Mouse (Mus musculus) bone marrow, adult 2 months (tissue): ENCODE data around the gene Ikbip. TPM values are rescaled to one million over a fixed set of nuclear protein-coding genes. Genes with fewer than 3 reads are reported as not detected.

ENCODE experiments used
- H3K27ac ChIP-seq: fragments of 200-500 bp; 2 replicates; pipeline ENCODE4 v1.5.1; 2012; ENCODE audit warnings: low read depth, mild to moderate bottlenecking, control low read depth, inconsistent platforms, low read length; ENCODE audit not compliant: control insufficient read depth, poor library complexity, insufficient read depth
- H3K4me1 ChIP-seq: fragments of 200-500 bp; 2 replicates; pipeline ENCODE4 v1.6.1; 2011; ENCODE audit warnings: low read length; ENCODE audit not compliant: control insufficient read depth, insufficient read depth
- H3K4me3 ChIP-seq: fragments of 200-500 bp; replicated peaks from 2 replicates; pipeline ENCODE3; 2011; ENCODE audit warnings: mild to moderate bottlenecking, low read depth, low read length, control low read depth; ENCODE audit not compliant: control insufficient read depth
- CTCF ChIP-seq: fragments of 200-500 bp; IDR thresholded peaks from 2 replicates; pipeline ENCODE4 v1.5.1; 2011; ENCODE audit warnings: low read length, control low read depth; ENCODE audit not compliant: control insufficient read depth, insufficient read depth
- POLR2A ChIP-seq: fragments of 200-500 bp; IDR thresholded peaks from 2 replicates; pipeline ENCODE4 v1.6.1; 2011; ENCODE audit warnings: low read depth, mild to moderate bottlenecking, control low read depth, low read length, borderline replicate concordance; ENCODE audit not compliant: control insufficient read depth
- WGBS: fragments of 180-500 bp; shearing (Covaris S2); methylation state at CpG from one replicate; pipeline ENCODE4 v1.1.7; 2018; 5-methylcytosine and 5-hydroxymethylcytosine counted together
- polyA plus RNA-seq: library from polyadenylated mRNA; stranded (reverse); fragments of >200 nt; gene quantifications from 2 replicates; pipeline ENCODE4 v1.2.4, GENCODE M21; 2011; ENCODE audit warnings: low replicate concordance; ENCODE audit not compliant: missing spikeins, insufficient read depth, insufficient read length

Ikbip gene
- polyA plus RNA-seq, 1 experiment = 8.8 TPM

DNA sequence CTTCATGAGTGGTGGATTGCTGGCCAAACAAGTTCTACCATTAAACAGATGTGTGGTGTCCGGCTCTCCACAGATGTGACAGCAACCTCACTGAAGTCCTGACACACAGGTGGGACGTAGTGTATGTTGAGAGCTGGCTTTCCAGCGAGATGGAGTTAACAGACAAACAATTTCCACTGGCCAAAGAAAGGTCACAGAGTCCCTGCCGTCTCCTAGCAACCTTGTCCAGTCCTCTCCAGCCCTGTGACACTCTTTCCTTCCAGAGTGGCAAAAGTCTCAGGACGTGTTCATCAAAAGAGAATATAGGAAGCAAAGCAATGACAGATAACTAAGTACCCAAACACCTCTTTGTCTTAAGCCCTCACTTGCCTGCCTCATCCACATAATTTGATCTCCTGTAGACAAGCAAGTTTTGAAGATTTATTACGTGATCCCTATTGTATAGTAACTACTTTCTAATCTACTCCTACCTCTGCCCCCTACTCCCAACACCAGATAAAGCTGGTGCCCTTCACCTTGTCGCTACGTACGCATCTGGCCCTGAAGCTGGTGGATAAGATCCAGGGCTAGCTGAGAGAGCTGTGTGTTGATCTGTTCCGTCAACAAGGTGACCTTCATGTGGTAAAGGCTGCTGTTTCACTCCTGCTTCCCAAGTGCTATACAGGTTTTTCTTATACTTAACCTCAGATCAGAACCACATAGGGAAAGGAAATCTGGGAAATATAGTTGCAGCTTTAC, 44.0 kb downstream of the Ikbip start:
- H3K4me3 ChIP-seq = no peak overlapping the region
- H3K4me1 ChIP-seq = no peaks in the 10 kb centered on the region; the same call in 1 of the 2 replicates
- H3K27ac ChIP-seq = no peak overlapping the region
- WGBS = 84% methylated on average over 10 of the region's 10 CpGs
- no peak for TF ChIP-seq POLR2A
- TF ChIP-seq CTCF = no peak

GRCm38 (mm10) chr10:91127395-91127794, 44.7 kb downstream of the Ikbip start:
- no peak overlapping the region for H3K27ac ChIP-seq

DNA sequence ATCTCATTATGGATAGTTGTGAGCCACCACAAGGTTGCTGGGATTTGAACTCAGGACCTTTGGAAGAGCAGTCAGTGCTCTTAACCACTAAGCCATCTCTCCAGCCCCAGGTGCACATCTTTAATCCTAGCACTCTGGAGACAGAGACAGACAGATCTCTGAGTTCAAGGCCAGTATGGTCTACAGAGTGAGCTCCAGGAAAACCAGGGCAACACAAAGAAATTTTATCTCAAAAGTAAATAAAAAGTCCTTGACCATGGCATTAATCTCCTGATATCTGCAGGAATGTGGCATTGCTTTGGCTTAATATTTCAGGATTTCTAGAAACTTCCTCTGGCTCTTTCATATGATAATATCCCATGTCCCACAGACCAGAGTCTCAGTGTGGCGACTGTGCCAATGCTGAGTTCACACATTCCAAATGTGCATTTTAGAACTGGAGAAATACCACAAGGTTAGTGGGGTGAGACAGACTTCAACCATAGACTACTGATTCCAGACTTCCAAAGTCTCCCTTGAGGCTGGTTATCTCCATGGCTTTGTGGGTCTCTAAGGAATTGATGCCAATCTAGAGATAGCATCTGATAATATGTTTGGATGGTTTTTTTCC, 45.9 kb downstream of the Ikbip start:
- H3K4me3 ChIP-seq = no peak overlapping the region
- no peak for TF ChIP-seq CTCF
- no peak for TF ChIP-seq POLR2A
- H3K4me1 ChIP-seq = no peaks in the 10 kb centered on the region; the same call in 1 of the 2 replicates
- 86% methylated on average over 1 of the region's 1 CpGs for WGBS
- H3K27ac ChIP-seq = no peak overlapping the region

More at GRCm38 (mm10) chr10:91127395-91127794, 44.7 kb downstream of the Ikbip start:
- 56% methylated on average over 2 of the region's 2 CpGs for WGBS
- H3K4me3 ChIP-seq = no peak overlapping the region
- TF ChIP-seq CTCF (no peak), POLR2A (no peak)
- H3K4me1 ChIP-seq = no peaks in the 10 kb centered on the region; the same call in 1 of the 2 replicates

DNA sequence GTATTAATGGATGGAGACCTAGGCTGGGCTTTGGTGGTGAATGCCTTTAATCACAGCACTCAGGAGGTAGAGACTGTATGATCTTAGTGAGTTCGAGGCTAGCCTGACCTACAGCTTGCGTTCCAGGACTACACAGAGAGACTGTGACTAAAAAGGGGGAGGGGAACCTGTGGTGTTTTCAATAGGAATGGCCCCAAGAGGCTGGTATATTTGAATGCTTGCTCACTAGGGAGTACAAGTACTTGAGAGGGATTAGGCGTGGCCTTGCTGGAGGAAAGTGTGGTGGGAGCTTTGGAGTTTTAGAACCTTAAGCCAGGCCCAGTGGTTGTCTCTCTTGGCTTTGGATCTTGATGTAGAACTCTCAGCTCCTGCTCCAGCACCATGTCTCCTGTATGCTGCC, 48.1 kb downstream of the Ikbip start:
- H3K4me3 ChIP-seq = no peak overlapping the region
- TF ChIP-seq POLR2A = no peak
- TF ChIP-seq CTCF = no peak
- H3K4me1 ChIP-seq = no peaks in the 10 kb centered on the region
- no peak overlapping the region for H3K27ac ChIP-seq
- 79% methylated on average over 3 of the region's 3 CpGs for WGBS

GRCm38 (mm10) chr10:91131565-91131964, 48.8 kb downstream of the Ikbip start:
- TF ChIP-seq CTCF (no peak), POLR2A (no peak)
- no peaks in the 10 kb centered on the region for H3K4me1 ChIP-seq
- WGBS = 79% methylated on average over 1 of the region's 1 CpGs

GRCm38 (mm10) chr10:91135302-91135972, 52.7 kb downstream of the Ikbip start:
- H3K4me1 ChIP-seq = no peaks in the 10 kb centered on the region; the same call in 1 of the 2 replicates

More at GRCm38 (mm10) chr10:91131565-91131964, 48.8 kb downstream of the Ikbip start:
- Histone ChIP-seq H3K4me3 (no peak overlapping the region), H3K27ac (no peak overlapping the region)

DNA sequence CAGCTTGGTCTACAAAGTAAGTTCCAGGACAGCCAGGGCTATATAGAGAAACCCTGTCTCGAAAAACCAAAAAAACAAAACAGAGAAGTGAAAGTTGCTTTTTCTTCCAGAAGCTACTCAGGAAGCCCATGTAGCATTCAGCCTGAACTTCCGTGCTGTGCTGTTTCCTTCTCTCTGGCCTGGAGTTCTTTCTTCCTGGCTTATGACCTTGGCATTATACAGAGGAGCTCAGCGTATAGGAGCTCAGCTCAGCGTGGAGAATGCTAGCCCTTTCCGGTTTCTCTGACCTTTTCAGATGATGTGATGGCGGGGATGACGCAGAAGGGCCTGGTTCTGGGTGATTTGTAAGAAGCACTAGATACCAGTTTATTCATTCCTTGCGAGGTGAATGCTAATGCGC, 54.7 kb downstream of the Ikbip start:
- no peaks in the 10 kb centered on the region; the same call in 1 of the 2 replicates for H3K4me1 ChIP-seq
- WGBS = 53% methylated on average over 9 of the region's 9 CpGs
- TF ChIP-seq CTCF = no peak
- no peak for TF ChIP-seq POLR2A
- H3K4me3 ChIP-seq = no peak overlapping the region
- no peak overlapping the region for H3K27ac ChIP-seq

More at GRCm38 (mm10) chr10:91135302-91135972, 52.7 kb downstream of the Ikbip start:
- no peak overlapping the region for H3K27ac ChIP-seq
- no peak for TF ChIP-seq POLR2A
- TF ChIP-seq CTCF = no peak
- WGBS = 89% methylated on average over 7 of the region's 7 CpGs
- no peak overlapping the region for H3K4me3 ChIP-seq

- no peak for TF ChIP-seq CTCF
- TF ChIP-seq POLR2A = no peak
- H3K27ac ChIP-seq = no peak overlapping the region
- H3K4me3 ChIP-seq = no peak overlapping the region
- WGBS = 28% methylated on average over 3 of the region's 3 CpGs
- H3K4me1 ChIP-seq = no peaks in the 10 kb centered on the region; the same call in 1 of the 2 replicates
Observed at GRCm38 (mm10) chr10:91138317-91138716, 55.6 kb downstream of the Ikbip start.
